Mouse (Mus musculus) adipose tissue, adult 10 weeks (tissue): ENCODE results near the gene Abca16. TPM values are rescaled to one million over a fixed set of nuclear protein-coding genes. Genes with fewer than 3 reads are reported as not detected.

Experiments used
- polyA plus RNA-seq: library from polyadenylated mRNA; stranded (reverse); fragments of 350-450 nt; fragmentation: Illumina TruSeq; extraction: RNeasy Lipid Tissue Mini Kit (QIAGEN cat#74804); gene quantifications from one replicate; pipeline ENCODE4 v1.2.3, GENCODE M21; 2014; ENCODE audit warnings: low read depth, low replicate concordance

The Abca16 gene
- polyA plus RNA-seq: 0.69 TPM

GRCm38 (mm10) chr7:120409447-120409846 is at the start of gene Abca16:
TSS of gene Abca16 (plus strand) at chr7:120409647.

Other genes starting within 250 kb of the Abca16 start
- 2.4 TPM for gene Anks4b, start 235.8 kb upstream of the Abca16 start, polyA plus RNA-seq
- gene Crym, start 207.5 kb upstream of the Abca16 start, polyA plus RNA-seq: 1.8 TPM
- 0.74 TPM for gene Abca14, start 205.7 kb upstream of the Abca16 start, polyA plus RNA-seq
- gene Abca15, start 81.0 kb upstream of the Abca16 start, polyA plus RNA-seq: 0.77 TPM
- gene Uqcrc2, start 225.5 kb downstream of the Abca16 start, polyA plus RNA-seq: 172 TPM